Mouse (Mus musculus) urinary bladder, postnatal 25 days (tissue): ENCODE results near the gene Nrip3.
A peak's percentile ranks its signal among the peaks of the same experiment; 100 is the strongest.

ENCODE experiments used
- DNase-seq: peaks from one replicate; pipeline ENCODE4 v3.0.0; 2022; ENCODE audit warnings: low spot score

Gene Nrip3

DNA sequence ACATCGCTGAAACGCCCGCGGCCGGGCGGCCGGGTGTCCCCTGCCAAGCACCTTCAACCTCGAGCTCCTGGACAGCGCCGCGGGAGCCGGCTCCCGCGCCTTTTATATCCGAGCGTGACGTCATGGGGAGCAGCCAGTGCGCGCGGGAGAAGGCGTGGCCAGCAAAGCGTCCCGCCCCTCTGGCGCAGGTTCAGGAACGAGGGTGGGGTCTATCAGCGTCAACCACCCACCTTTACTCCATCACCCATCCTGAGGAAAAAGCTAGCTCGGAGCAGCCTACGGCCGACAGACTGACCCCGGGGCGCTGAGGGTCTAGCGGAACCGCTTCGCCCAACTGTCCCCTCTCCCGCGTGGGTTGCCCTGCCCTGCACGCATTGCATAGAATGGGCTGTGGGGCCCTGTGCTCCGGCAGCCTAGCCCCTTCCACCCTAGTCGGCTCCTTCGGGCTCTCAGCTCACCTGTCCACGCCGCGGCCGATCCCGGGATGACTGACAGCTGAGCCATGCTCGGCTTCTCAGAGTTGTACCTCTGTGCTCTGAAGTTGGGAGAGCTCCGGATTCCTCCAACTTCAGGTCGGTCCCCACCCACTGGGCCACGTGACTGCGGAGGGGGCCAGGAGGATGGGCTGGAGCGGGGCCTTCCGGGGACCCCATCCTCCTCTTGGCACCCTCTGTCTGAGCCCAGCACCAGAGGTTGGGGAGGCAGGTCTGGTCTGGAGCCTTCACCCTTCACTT, at the start of gene Nrip3:
Gene Nrip3 (minus strand): TSS at position 556 of the 734 bp plus-strand sequence.
- peak; percentile 67 for DNase-seq

DNA sequence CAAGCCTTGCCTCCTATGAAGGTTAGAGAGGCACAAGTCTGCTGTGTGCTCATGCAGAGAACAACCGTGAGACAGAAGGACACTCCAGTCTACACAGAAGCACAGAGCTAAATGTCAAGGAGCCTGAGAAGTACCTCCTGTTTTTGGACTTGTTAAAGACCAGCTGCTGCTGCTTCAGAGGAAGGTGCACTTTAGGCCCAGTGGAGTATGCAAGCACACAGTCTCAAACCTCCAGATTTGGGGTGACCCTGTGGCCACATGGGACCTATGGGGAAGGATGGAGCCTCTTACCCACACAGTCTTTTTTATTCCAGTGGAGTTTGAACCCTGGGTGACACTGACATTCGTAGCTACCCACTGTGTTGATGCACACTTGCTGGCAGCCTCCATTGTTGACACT, 49.6 kb upstream of the Nrip3 start:
- DNase-seq = no peak

- no peak for DNase-seq
These were observed 45.1 kb upstream of the Nrip3 start for GRCm38 (mm10) chr7:109826911-109827310.

GRCm38 (mm10) chr7:109825293-109825692, 43.5 kb upstream of the Nrip3 start:
- peak; percentile 7 for DNase-seq

- no peak for DNase-seq
These were observed 36.8 kb upstream of the Nrip3 start for GRCm38 (mm10) chr7:109818600-109818999.

DNA sequence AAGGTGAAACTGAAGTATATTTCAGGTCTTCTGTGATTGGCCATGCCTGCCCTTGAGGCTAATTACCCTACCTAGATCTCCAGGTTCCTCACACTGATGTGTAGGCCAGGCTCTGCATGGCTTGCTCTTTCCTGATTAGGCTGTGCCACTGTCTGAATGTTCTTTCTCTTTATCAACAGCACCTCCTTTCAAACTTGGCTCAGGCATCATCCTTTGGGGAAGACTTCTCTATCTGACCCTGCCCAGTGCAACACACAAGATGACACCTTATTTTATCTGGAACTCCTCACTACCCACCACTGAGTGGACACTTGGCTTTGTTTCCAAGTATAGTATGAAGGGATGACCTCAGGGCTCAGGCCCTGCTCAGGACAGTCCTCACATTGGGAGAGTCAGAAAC, 36.1 kb upstream of the Nrip3 start:
- no peak for DNase-seq

DNA sequence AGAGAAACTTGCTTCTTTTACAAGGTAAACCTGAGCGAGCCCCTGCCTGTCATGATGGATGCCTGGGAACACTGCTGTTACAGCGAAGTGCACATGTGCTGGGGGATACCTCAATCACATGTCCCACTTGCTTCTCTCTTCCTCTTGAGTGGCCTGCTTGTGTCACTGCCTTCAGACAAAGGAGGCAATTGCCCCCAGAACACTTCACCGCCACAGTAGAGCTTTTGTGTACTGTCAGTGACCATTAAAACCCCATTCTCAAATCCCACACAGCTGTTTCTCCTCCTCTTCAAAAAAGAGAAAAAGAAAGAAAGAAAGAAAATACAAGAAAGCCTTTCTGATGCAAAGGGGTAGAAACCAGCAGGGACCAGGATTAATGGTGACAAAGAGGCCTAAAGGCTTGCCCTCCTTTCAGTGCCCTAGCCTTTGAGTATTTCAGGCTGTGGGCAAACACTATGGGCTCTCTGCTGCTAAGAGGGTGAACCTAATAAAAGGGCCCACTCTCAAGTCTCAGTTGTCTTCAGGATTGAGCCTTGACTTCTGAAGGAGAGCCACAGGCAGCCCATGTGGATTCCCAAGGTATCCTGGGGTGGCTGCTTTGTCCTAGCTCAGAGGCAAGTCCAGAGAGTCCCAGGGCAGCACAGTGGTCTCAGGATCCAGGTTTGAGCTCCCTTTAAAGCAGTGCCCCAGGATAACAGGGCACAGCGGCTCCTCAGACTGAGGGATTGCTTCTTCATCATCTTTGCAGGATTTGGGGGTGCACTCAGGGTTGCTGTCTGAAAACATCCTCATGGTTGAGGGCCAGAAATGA, 31.7 kb upstream of the Nrip3 start:
- no peak for DNase-seq

GRCm38 (mm10) chr7:109807616-109808485, 26.0 kb upstream of the Nrip3 start:
- no peak for DNase-seq

DNA sequence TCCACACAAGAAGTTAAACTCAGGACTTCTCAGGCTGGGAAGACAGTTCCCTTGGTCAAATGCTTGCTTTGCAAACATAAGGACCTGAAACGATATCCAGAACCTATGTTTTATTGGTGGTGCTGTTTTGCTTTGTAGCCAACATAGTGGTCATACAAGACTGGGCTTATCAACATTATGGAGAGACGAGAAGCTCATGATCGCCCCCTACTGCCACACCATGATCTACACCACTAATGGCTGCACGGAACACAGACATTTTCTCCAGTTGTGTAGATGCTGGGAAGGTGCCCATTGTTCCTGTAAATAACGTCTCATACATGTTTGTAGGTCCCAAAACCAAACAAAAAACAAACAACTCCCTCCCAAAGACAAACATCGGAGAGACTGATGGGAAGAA, 23.0 kb upstream of the Nrip3 start:
- DNase-seq = no peak

DNA sequence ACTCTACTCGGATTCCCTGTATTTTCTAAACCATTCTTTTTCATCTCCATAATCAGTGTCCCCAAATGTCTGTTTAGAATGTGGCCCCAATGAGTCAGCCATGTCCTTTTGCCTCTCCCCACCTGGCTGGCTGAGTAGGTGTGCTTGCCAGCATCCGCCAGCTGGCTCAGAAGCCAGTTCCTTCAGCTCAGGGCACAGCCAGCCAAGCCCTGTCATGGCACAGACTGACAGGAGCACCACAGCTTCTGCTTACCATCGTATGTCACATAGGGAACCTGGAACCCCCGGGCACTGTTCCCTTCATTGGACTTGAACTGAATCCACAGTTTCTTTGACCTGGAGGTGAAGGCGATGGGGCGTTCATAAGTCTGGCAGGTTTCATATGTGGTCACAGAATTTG, 22.5 kb upstream of the Nrip3 start:
- no peak for DNase-seq

- no peak for DNase-seq
These were observed 21.7 kb upstream of the Nrip3 start for GRCm38 (mm10) chr7:109803516-109803915.

DNA sequence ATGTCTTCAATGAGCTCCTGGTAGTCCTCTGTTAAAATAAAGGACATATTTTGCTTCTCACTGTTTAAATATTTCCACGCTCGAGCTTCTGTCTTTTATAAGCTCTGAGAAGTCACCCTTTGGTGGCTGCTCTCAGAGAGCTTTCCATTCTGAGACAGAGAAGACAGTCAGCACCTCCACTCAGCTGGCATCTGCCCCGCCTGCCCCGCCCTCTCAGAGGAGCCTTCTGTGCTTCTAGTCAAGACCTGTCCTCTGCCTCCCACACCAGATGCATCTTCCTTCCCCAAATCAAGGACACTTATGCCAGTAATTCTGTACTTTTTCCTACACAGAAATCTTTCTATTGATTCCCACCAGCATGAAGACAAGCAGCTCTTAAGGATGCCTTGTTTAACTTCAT, 18.8 kb upstream of the Nrip3 start:
- no peak for DNase-seq

- DNase-seq = no peak
These were observed 17.3 kb upstream of the Nrip3 start for GRCm38 (mm10) chr7:109799168-109799567.

- DNase-seq = no peak
These were observed 13.7 kb upstream of the Nrip3 start for GRCm38 (mm10) chr7:109795564-109795963.

DNA sequence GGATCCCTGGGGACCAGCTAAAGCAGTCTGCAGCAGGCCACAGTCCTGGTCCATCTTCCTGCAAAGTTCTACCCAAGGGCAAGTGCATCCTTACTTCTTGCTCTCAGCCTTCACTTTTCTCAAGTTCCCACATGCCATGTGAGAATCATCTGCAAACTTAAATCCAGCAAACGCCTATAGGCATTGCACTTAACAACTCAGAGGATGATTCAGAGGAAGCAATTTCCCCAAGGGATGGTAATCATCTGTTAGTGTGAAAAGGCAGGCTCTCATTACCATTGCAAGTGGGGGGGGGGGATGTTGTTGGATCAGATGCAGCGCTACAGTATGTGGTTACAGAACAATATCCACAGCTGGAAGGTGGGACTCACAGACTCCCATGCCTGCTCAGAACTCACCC, 12.7 kb upstream of the Nrip3 start:
- no peak for DNase-seq

DNA sequence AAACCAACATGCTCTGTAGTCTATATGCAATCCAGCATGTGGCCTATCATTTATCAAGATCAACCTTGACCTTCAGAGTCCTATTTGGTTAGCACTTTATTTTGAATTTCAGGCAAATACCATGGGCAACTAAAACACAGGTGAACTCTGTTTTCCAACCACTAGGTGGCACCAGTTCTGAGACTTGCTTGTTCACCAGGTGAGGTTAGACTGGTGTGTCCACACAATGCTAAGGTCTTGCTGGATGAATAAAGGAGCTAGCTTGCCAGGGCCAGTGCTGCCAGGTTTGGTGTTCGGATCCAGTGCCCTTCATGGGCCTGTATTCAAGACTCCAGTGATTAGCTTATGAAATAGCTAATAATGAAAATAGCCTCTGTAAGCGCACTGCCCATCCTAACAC, 10.9 kb upstream of the Nrip3 start:
- DNase-seq = peak; percentile 56

DNA sequence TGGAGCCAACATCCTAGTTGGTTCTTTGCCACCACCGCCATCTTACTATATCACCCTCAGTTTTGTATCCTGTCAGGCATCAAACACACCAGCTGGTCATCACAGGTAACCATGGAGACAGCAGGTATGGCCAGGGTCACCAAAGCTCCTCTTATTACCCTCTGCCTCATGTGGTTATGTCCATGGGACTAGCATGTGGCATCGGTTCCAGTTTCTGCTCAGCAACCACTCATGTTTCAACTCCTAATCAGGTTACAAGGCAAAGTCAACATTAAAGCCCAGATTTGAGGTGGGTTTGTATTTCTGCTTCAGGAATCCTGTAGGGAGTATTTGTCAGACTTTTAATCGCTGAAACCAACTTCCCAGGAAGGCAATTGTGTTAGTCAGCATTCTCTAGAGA, 9.0 kb upstream of the Nrip3 start:
- DNase-seq = no peak

DNA sequence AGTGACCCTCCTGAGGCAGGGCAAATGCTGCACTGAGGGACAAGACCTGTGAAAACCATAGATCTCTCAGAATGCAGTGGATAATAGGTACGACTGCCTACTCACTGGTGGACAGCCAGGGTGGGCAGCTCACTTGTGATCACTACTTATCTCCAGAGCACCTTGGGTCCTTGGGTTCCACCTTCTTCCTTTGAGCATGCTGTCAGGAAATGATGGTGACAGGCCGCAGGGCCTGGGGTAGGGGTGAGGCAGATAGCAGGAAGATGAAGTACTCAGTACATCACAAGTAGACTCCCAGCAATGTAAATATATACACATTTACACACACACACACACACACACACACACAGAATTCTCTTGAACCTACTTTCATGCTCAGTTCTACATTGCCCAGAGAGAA, 6.0 kb upstream of the Nrip3 start:
- no peak for DNase-seq

- DNase-seq = no peak
These were observed 1.5 kb upstream of the Nrip3 start for GRCm38 (mm10) chr7:109783281-109783680.

GRCm38 (mm10) chr7:109781087-109781469, 747 bp downstream of the Nrip3 start:
- no peak for DNase-seq

GRCm38 (mm10) chr7:109772251-109772650, 9.6 kb downstream of the Nrip3 start:
- no peak for DNase-seq

DNA sequence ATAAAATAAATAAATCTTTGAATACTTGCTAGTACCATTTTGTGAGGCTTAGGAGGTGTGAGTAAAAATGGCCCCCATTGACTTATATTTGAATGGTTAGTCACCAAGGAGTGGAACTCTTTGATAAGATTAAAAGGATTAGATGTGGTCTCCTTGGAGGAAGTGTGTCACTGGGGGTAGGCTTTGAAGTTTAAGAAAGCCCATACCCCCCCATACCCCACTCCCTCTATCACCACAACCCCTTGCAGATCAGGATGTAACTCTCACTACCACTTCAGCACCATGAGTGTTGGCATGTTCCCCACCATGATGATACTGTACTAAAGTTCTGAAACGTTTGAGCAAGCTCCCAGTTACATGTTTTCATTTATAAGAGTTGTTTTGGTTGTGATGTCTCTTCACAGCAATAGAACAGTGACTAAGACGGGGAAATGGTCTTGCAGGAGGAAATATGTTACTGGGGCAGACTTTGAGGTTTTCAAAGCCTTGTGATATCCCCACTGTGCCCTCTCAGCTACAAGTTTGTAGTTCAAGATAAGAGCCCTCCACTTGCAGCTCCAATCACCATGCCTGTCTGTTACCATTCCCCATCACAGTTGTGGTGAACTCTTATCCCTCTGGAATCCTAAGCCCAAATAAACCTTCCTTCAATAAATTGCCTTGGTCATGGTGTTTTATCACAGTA, 13.0 kb downstream of the Nrip3 start:
- DNase-seq = no peak
